Mouse (Mus musculus): ENCODE data around the gene Trpt1.

Trpt1 gene

GRCm38 (mm10) chr19:6994002-6994401 lies 1.9 kb upstream of the Trpt1 start:
- no peak for DNase-seq (ENCODE audit: low spot score)

GRCm38 (mm10) chr19:6994489-6994888 lies 1.4 kb upstream of the Trpt1 start:
- DNase-seq (ENCODE audit: low spot score) = no peak

GRCm38 (mm10) chr19:6995255-6995991 lies 508 bp upstream of the Trpt1 start:
- no peak for DNase-seq (ENCODE audit: low spot score)

- no peak for DNase-seq (ENCODE audit: low spot score)
These were observed 1.9 kb downstream of the Trpt1 start for GRCm38 (mm10) chr19:6997721-6998290.

GRCm38 (mm10) chr19:6999360-7000063 lies 3.6 kb downstream of the Trpt1 start:
- no peak for DNase-seq (ENCODE audit: low spot score)

- DNase-seq (ENCODE audit: low spot score) = no peak
These were observed 11.1 kb downstream of the Trpt1 start for GRCm38 (mm10) chr19:7006892-7007593.

- DNase-seq (ENCODE audit: low spot score) = no peak
These were observed 16.5 kb downstream of the Trpt1 start for GRCm38 (mm10) chr19:7012426-7012825.

- no peak for DNase-seq (ENCODE audit: low spot score)
These were observed 18.1 kb downstream of the Trpt1 start for GRCm38 (mm10) chr19:7013984-7014383.

- DNase-seq (ENCODE audit: low spot score) = no peak
These were observed 18.7 kb downstream of the Trpt1 start for GRCm38 (mm10) chr19:7014481-7015135.

GRCm38 (mm10) chr19:7017541-7018457 lies 21.9 kb downstream of the Trpt1 start:
- no peak for DNase-seq (ENCODE audit: low spot score)

- no peak for DNase-seq (ENCODE audit: low spot score)
These were observed 22.6 kb downstream of the Trpt1 start for GRCm38 (mm10) chr19:7018546-7018945.

GRCm38 (mm10) chr19:7019191-7019590 lies 23.3 kb downstream of the Trpt1 start, which contains the start of gene Fermt3:
TSS of gene Fermt3 (minus strand) at chr19:7019469.
- DNase-seq (ENCODE audit: low spot score) = no peak

- DNase-seq (ENCODE audit: low spot score) = peak; percentile 33
These were observed 24.3 kb downstream of the Trpt1 start for GRCm38 (mm10) chr19:7020224-7020641.

GRCm38 (mm10) chr19:7029531-7029930 lies 33.6 kb downstream of the Trpt1 start:
- no peak for DNase-seq (ENCODE audit: low spot score)

GRCm38 (mm10) chr19:7034006-7034405 lies 38.1 kb downstream of the Trpt1 start:
- no peak for DNase-seq (ENCODE audit: low spot score)

- peak; percentile 43 for DNase-seq (ENCODE audit: low spot score)
These were observed 43.3 kb downstream of the Trpt1 start for GRCm38 (mm10) chr19:7039088-7039720.

- DNase-seq (ENCODE audit: low spot score) = peak; percentile 94
These were observed 44.1 kb downstream of the Trpt1 start, which contains the start of gene Stip1 for GRCm38 (mm10) chr19:7039841-7040636. TSS of gene Stip1 (minus strand) at chr19:7039967.

GRCm38 (mm10) chr19:7040637-7041130 lies 44.8 kb downstream of the Trpt1 start:
- DNase-seq (ENCODE audit: low spot score) = no peak

GRCm38 (mm10) chr19:7041171-7041570 lies 45.2 kb downstream of the Trpt1 start:
- no peak for DNase-seq (ENCODE audit: low spot score)
